Mouse (Mus musculus) layer of hippocampus, adult 18-20 months (tissue): ENCODE results near the gene Patl2. TPM values are rescaled to one million over a fixed set of nuclear protein-coding genes. Genes with fewer than 3 reads are reported as not detected.
A peak's percentile ranks its signal among the peaks of the same experiment; 100 is the strongest.
"Not testable (repeated sequence)": the region's sequence is repeated elsewhere in the genome, so short reads cannot be mapped to it uniquely, and the experiment has no call there.

ENCODE experiments used
- DNase-seq, 2 experiments: peaks; one replicate each; pipeline ENCODE4 v3.0.0; 2022; ENCODE audit warnings: low spot score in 2 of 2
- long read RNA-seq: library from polyadenylated mRNA; stranded (forward); transcript quantifications from one replicate; pipeline ENCODE4 v2.0.0, GENCODE M21; 2021
- total RNA-seq, 2 experiments: library from RNA; stranded (reverse); gene quantifications; 2 replicates each; pipeline ENCODE4 v1.2.3; 2021

The Patl2 gene
- total RNA-seq = not detected
- long read RNA-seq = 0 reads

DNA sequence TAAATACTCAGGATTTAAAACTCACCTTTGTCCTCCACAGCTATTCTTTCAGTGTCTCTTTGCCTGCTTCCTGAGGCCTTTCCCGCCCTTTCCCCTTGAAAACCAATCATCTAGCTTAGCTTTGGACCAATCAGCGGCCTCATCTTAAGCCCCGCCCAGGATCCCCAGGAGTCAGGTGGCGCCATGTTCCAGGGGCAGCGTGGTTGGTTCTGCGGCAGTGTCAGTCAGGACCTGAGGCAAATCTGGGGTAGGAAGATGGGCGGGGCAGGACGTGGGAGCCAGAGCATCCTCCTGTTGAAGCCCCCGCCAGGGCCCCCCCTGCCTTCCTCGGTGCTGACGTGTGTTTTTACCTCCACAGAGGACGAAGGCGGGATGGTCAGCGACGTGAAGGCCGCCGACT, at the start of gene Patl2, which contains the start of gene Terb2:
TSS of gene Patl2 (minus strand) at position 84 of the 400 bp plus-strand sequence.
TSS of gene Terb2 (plus strand) at position 167 of the 400 bp plus-strand sequence.
- no peak for DNase-seq

DNA sequence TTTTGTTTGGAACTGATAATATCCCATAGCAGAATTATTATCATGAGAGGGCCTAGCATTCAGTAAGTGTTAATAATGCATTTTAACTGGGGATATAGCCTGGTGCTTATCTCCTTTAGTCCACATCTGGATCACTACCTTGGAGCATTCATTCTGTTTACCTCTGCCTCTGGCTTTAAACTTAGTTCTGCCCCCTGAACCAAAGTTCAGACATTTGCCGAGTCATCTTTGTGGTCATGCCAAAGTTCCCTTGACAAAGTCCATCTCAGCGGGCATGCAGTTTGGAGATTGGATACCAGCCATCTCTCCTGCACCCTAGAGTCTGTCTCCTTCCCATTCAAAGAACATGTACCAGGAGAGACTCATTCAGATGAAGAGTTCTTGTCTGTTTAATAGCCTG, 49.4 kb upstream of the Patl2 start:
- DNase-seq = no peak

GRCm38 (mm10) chr2:122234611-122235288, 48.8 kb upstream of the Patl2 start, which contains the start of gene Sord:
Gene Sord (plus strand): TSS chr2:122234749.
- DNase-seq = peak; percentile 54 to 73

GRCm38 (mm10) chr2:122233759-122234557, 48.0 kb upstream of the Patl2 start:
- peak in 1 of 2 experiments; percentile 45 for DNase-seq

DNA sequence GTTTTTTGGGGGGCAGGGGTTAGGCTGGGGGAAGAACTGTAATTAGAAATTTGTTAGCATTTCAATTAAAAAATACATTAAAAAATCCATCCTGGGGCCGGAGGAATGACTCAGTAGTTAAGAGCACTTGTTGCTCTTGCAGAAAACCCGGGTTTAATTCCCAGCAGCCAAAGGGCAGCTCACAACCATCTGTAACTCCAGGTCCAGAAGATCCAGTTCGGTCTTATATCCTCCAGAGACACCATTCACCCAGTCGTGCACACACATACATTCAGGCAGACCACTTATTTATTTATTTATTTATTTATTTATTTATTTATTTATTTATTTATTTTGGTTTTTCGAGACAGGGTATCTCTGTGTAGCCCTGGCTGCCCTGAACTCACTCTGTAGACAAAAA, 47.4 kb upstream of the Patl2 start:
- DNase-seq = no peak

DNA sequence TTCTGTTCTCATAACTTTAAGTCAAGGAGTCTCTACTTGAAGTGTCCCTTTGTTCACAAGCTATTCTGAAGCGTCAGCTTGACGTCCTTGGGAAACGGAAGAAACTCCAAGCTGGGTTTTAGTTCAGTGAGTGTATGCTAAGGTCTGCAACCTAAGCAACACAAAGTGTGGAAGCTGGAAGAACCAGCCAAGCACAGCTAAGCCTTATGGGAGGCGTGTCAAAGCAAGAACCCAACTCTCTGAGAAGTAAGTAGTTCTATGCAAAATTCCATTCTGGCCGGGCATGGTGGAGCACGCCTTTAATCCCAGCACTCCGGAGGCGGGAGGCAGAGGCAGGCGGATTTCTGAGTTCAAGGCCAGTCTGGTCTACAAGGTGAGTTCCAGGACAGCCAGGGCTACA, 45.6 kb upstream of the Patl2 start:
- DNase-seq = no peak

GRCm38 (mm10) chr2:122230395-122230794, 44.4 kb upstream of the Patl2 start:
- DNase-seq = no peak

GRCm38 (mm10) chr2:122223654-122224053, 37.7 kb upstream of the Patl2 start:
- no peak for DNase-seq

GRCm38 (mm10) chr2:122222272-122222671, 36.3 kb upstream of the Patl2 start:
- no peak for DNase-seq

GRCm38 (mm10) chr2:122221798-122222197, 35.8 kb upstream of the Patl2 start:
- DNase-seq = no peak

GRCm38 (mm10) chr2:122221378-122221777, 35.4 kb upstream of the Patl2 start:
- DNase-seq = no peak

DNA sequence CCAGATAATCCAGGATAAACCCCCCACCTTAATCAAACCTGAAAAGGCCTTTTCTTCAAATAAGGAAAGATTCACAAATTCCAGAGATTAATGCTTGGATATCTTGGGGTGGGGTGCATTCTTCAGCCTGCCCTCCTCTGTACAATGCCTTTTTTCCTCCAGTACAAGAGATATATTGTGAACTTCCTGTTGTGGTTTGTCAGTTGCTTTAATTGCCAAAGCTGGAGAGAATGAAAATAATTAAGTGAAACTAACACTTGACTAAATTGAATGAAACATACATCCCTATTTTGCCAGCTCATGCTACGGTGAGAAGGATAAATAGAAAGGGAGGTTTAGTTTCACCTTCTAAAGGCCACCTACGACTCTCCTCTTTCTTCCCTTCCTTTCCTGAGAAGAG, 32.2 kb upstream of the Patl2 start:
- DNase-seq = no peak

DNA sequence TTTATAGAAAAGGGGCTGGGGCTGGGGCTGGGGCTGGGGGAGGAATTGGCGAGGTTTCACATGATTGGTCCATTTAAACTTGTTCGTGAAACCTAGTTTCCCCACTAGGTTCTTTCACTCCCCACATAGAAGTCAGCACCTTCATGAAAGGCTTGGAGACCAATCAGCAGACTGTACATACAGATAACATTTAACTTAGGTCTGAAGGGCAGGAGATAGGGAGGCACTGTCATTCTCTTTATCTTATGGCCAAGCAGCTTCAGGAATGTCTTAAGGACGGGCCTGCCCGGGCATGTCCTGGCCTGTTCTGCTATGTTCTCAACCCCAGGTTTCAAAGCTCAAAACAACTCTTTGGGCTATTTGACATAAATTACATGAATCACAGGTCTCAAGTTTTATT, 31.1 kb upstream of the Patl2 start:
- DNase-seq = not testable (repeated sequence)

DNA sequence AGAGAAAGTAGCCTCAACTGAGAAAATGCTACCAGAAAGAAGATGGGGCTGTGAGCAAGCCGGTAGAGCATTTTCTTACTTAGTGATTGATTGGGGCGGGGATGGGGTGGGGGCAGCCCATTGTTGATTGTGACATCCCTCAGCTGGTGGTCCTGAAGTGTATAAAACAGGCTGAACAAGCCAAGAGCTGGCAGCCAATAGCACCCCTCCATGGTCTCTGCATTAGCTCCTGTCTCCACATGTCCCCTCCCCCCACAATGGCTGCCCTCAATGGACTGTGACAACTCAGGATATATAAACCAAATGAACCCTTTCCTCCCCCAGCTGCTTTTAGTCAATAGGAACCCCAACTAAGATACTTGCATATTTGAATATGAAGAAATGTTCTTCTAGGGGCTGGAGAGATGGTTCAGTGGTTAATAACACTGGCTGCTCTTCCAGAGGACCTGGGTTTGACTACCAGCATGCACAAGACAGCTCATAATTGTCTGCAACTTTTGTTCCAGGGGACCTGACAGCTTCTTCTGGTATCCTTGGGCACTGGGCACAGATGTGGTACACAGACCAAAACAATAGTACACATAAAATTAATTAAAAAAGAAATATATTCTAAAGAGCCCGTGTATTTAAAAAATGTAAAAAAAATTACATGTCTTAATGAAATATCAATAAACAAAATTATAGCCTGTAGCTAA, 24.7 kb upstream of the Patl2 start:
- no peak for DNase-seq

DNA sequence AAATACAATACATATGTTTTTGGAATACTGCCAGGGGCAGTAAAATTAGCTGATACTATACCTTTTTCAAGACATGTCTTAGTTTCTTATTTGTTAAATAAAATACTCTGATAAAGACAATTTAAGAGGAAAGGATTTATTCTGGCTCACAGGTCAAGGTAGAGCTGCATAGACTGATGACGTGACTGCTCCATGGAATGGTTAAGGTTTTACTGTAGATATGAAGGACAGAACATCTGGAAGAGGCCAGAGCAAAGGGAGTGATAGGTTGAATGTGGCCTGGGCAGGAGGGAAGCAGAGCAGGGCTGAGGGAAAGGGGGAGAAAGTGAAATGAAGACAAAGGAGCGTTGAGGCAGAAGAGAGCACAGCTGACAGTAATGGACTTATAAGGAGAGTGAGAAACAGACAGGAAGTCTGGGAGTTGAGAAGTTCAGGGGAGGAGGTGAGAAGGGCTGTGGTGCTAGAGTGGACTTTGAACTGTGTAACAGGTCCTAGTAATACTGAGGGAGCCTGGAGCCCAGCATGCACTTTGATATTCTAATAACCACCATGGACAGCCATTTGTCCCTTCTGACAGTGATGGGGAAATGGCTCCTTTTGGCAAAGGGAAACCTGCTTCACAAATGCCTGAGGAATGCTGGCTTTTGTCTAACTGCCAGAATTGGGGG, 20.6 kb upstream of the Patl2 start:
- DNase-seq = no peak

DNA sequence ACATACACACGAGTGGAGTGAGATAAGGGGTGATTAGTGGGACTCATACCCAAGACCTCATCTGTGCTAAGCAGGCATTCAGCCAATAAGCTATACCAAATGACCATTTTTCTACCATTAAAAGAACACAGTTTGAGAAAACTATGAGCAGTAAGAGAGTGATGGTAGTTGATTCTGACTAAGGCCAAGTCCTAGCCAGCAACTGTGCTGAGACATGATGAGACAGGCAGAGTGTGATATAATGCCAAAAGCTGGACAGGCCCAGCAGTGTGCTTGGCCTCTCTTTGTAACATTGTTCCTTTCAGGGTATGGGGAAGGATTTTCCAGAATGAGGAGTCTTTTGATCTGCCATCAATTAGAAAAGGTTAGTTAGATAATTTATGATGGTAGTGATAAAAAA, 15.5 kb upstream of the Patl2 start:
- DNase-seq = no peak

- peak in 1 of 2 experiments; percentile 64 for DNase-seq
Measured at GRCm38 (mm10) chr2:122194509-122194929, 8.5 kb upstream of the Patl2 start.

DNA sequence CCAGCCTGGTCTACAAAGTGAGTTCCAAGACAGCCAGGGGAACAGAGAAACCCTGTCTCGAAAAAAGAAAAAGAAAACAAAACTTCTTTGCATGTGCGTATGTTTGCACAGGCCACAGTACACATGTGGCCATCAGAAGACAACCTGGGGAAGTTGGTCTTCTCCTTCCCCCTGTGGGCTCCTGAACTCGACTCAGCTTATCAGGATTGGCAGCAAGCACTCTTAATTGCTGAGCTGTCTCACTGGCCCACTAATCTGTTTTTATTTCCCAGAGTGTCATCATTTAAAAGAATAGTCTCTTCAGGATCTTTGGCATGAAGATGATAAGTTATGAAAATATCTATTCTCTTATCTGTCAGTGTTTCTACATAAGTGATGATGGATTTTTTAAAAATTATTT, 5.9 kb upstream of the Patl2 start:
- DNase-seq = no peak

DNA sequence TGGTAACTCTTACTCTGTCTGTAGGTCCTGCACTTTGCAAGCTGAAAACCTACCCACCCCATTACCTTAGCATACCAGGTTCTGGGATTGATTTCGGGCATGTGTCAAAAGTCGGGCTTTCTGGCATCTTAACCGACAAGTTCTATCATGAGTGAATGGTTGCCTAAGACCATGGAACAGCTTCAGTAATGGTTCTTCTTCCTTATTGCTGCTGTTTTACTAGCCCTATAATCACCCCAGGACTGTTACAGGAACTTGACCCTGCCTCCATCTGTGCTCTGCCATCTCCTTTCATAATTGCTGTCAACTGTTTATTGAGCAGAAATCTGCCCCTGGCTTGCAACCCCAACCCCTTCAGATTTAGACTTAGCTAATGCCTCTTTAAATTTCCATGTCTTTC, 762 bp upstream of the Patl2 start:
- DNase-seq = no peak

GRCm38 (mm10) chr2:122185086-122185485, 903 bp downstream of the Patl2 start:
- no peak for DNase-seq
